Mouse (Mus musculus): ENCODE data around the gene Ift81. TPM values are rescaled to one million over a fixed set of nuclear protein-coding genes. Genes with fewer than 3 reads are reported as not detected.

Ift81 gene
- polyA plus RNA-seq, 1 experiment from 2014 or later = 57.1 TPM

GRCm38 (mm10) chr5:122528591-122528990, 85.7 kb downstream of the Ift81 start:
- no peak overlapping the region for H3K4me3 ChIP-seq (replicated peaks; ENCODE audit: low read length)
- H3K4me1 ChIP-seq (replicated peaks; ENCODE audit: control insufficient read depth, insufficient read depth, low read length) = peaks cover 6% of the 10 kb centered on the region; the same call in 1 of the 2 replicates
- no peak overlapping the region for H3K27ac ChIP-seq (ENCODE audit: low read length)
- H3K4me2 ChIP-seq (ENCODE audit: low read length) = no peak overlapping the region
- H3K36me3 ChIP-seq (ENCODE audit: control insufficient read depth, insufficient read depth) = no peaks in the 10 kb centered on the region
- H3K27me3 ChIP-seq (replicated peaks; ENCODE audit: control insufficient read depth, insufficient read depth, low read length) = no peaks in the 10 kb centered on the region
- no peak for ATAC-seq
- H3K9me3 ChIP-seq (ENCODE audit: control insufficient read depth, low read length) = no peaks in the 10 kb centered on the region
- H3K9ac ChIP-seq (replicated peaks; ENCODE audit: low read depth, low read length) = no peak overlapping the region
- WGBS = 74% methylated on average over 3 of the region's 3 CpGs

- H3K4me3 ChIP-seq (replicated peaks; ENCODE audit: low read length) = no peak overlapping the region
- no peak for ATAC-seq
- H3K27ac ChIP-seq (ENCODE audit: low read length) = no peak overlapping the region
- H3K27me3 ChIP-seq (replicated peaks; ENCODE audit: control insufficient read depth, insufficient read depth, low read length) = no peaks in the 10 kb centered on the region
- peaks cover 6% of the 10 kb centered on the region; the same call in 1 of the 2 replicates for H3K4me1 ChIP-seq (replicated peaks; ENCODE audit: control insufficient read depth, insufficient read depth, low read length)
- no peak overlapping the region for H3K4me2 ChIP-seq (ENCODE audit: low read length)
- 59% methylated on average over 11 of the region's 11 CpGs for WGBS
- no peaks in the 10 kb centered on the region for H3K9me3 ChIP-seq (ENCODE audit: control insufficient read depth, low read length)
- H3K9ac ChIP-seq (replicated peaks; ENCODE audit: low read depth, low read length) = no peak overlapping the region
- H3K36me3 ChIP-seq (ENCODE audit: control insufficient read depth, insufficient read depth) = no peaks in the 10 kb centered on the region
Measured at GRCm38 (mm10) chr5:122527761-122528160, 86.6 kb downstream of the Ift81 start.

DNA sequence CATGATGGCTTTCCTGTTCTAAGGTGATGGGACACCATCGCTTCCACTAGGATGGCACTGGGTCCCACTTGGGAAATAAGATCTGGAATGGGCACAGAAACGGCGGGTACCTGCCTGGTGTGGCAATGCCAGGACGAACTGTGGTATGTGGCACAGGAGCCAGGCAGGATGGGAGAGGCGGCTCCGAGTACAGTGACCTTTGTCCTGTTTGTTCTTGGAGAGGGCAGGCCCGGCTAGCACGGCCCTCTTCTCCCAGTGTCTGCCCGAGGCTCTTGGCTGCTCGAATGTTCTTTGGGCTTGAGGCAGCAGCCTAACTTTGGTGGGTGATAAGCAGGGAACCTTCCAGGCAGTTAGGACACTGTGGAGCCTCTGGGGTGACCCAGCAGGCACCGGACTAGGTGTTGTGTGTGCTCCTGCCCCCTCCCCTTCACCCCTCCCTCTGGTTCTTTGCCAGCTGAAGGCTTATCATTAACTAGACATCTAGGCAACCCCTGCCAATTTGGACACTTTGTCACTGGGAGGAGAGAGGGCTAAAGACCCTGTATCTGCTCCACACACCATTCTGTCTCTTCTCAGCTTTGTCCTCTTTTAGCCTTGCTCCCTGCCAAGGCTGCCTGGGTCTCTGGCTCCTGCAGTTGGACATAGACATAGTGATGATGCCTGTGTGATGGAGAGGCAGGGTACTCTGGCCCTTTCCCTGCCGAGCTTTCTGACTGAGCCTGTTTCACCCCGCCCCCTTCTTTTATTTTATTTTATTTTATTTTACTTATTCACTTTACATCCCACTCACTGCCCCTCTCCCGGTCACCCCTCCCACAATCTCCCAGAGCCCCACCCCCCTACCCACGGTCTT, 87.2 kb downstream of the Ift81 start:
- H3K4me1 ChIP-seq (replicated peaks; ENCODE audit: control insufficient read depth, insufficient read depth, low read length) = peaks cover 6% of the 10 kb centered on the region; the same call in 1 of the 2 replicates
- H3K27me3 ChIP-seq (replicated peaks; ENCODE audit: control insufficient read depth, insufficient read depth, low read length) = no peaks in the 10 kb centered on the region
- H3K36me3 ChIP-seq (ENCODE audit: control insufficient read depth, insufficient read depth) = no peaks in the 10 kb centered on the region
- H3K9me3 ChIP-seq (ENCODE audit: control insufficient read depth, low read length) = no peaks in the 10 kb centered on the region
- no peak overlapping the region for H3K9ac ChIP-seq (replicated peaks; ENCODE audit: low read depth, low read length)
- ATAC-seq = no peak
- no peak overlapping the region for H3K4me2 ChIP-seq (ENCODE audit: low read length)
- H3K4me3 ChIP-seq (replicated peaks; ENCODE audit: low read length) = no peak overlapping the region
- whole genome bisulfite sequencing = 75% methylated on average over 15 of the region's 15 CpGs
- no peak overlapping the region for H3K27ac ChIP-seq (ENCODE audit: low read length)

- Histone ChIP-seq H3K9me3 (ENCODE audit: control insufficient read depth, low read length) (no peaks in the 10 kb centered on the region), H3K4me1 (replicated peaks; ENCODE audit: control insufficient read depth, insufficient read depth, low read length) (peaks cover 6% of the 10 kb centered on the region; the same call in 1 of the 2 replicates), H3K9ac (replicated peaks; ENCODE audit: low read depth, low read length) (no peak overlapping the region), H3K36me3 (ENCODE audit: control insufficient read depth, insufficient read depth) (no peaks in the 10 kb centered on the region), H3K4me3 (replicated peaks; ENCODE audit: low read length) (no peak overlapping the region), H3K27me3 (replicated peaks; ENCODE audit: control insufficient read depth, insufficient read depth, low read length) (no peaks in the 10 kb centered on the region), H3K27ac (ENCODE audit: low read length) (no peak overlapping the region), H3K4me2 (ENCODE audit: low read length) (no peak overlapping the region)
- 84% methylated on average over 9 of the region's 9 CpGs for WGBS
- ATAC-seq = peak; percentile 63
Measured at GRCm38 (mm10) chr5:122526405-122526804, 87.9 kb downstream of the Ift81 start.

- no peaks in the 10 kb centered on the region for H3K27me3 ChIP-seq (replicated peaks; ENCODE audit: control insufficient read depth, insufficient read depth, low read length)
- H3K4me1 ChIP-seq (replicated peaks; ENCODE audit: control insufficient read depth, insufficient read depth, low read length) = peaks cover 6% of the 10 kb centered on the region; the same call in 1 of the 2 replicates
- no peak for ATAC-seq
Measured at GRCm38 (mm10) chr5:122525238-122525931, 88.9 kb downstream of the Ift81 start.

DNA sequence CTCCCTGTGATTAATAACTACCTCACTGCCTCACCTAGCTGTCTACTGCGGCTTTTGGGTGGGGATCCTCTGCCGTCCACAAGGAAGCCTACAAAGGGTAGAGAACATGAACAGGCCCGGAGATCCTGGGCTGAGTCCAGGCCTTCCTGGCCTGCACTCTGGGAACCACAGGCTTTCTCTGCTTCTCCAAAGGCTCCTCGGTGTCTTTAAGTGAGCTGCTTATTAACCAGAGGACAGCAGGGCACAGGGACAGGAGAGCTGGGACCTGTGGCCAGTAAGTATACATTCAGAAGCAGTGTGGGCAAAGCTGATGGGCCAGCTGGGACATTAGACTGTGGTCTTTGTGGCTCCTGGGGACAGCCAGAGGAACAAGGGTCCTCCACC, 89.5 kb downstream of the Ift81 start:
- no peak for ATAC-seq
- Histone ChIP-seq H3K27ac (ENCODE audit: low read length) (no peak overlapping the region), H3K27me3 (replicated peaks; ENCODE audit: control insufficient read depth, insufficient read depth, low read length) (no peaks in the 10 kb centered on the region), H3K9ac (replicated peaks; ENCODE audit: low read depth, low read length) (no peak overlapping the region), H3K36me3 (ENCODE audit: control insufficient read depth, insufficient read depth) (no peaks in the 10 kb centered on the region), H3K4me2 (ENCODE audit: low read length) (no peak overlapping the region), H3K4me3 (replicated peaks; ENCODE audit: low read length) (no peak overlapping the region), H3K9me3 (ENCODE audit: control insufficient read depth, low read length) (no peaks in the 10 kb centered on the region), H3K4me1 (replicated peaks; ENCODE audit: control insufficient read depth, insufficient read depth, low read length) (peaks cover 6% of the 10 kb centered on the region; the same call in 1 of the 2 replicates)
- 85% methylated on average over 4 of the region's 4 CpGs for WGBS

More at GRCm38 (mm10) chr5:122525238-122525931, 88.9 kb downstream of the Ift81 start:
- Histone ChIP-seq H3K27ac (ENCODE audit: low read length) (no peak overlapping the region), H3K4me2 (ENCODE audit: low read length) (no peak overlapping the region), H3K36me3 (ENCODE audit: control insufficient read depth, insufficient read depth) (no peaks in the 10 kb centered on the region), H3K4me3 (replicated peaks; ENCODE audit: low read length) (no peak overlapping the region), H3K9ac (replicated peaks; ENCODE audit: low read depth, low read length) (no peak overlapping the region), H3K9me3 (ENCODE audit: control insufficient read depth, low read length) (no peaks in the 10 kb centered on the region)
- 80% methylated on average over 14 of the region's 14 CpGs for WGBS

- no peaks in the 10 kb centered on the region for H3K36me3 ChIP-seq (ENCODE audit: control insufficient read depth, insufficient read depth)
- WGBS = 41% methylated on average over 3 of the region's 3 CpGs
- no peak for ATAC-seq
Measured at GRCm38 (mm10) chr5:122524244-122524643, 90.1 kb downstream of the Ift81 start.

DNA sequence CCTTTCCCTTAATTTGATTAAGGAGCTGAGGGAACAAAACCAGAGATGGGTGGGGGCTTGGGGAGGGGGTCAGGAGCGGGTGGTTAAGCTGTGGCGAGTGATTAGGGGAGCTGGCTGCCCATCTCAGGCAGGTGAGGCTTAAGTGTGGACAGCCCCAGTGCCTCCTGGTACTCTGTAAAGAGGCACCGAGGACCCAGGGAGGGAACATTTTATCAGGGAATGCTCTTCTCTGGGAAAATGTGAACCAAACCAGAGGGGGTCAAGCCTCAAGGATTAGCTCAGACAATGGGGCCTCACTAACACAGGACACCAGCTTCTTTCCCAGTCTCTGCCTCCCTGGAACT, 93.2 kb downstream of the Ift81 start:
- H3K27me3 ChIP-seq (replicated peaks; ENCODE audit: control insufficient read depth, insufficient read depth, low read length) = no peaks in the 10 kb centered on the region
- no peak for ATAC-seq
- H3K36me3 ChIP-seq (ENCODE audit: control insufficient read depth, insufficient read depth) = no peaks in the 10 kb centered on the region
- H3K4me2 ChIP-seq (ENCODE audit: low read length) = no peak overlapping the region
- H3K4me1 ChIP-seq (replicated peaks; ENCODE audit: control insufficient read depth, insufficient read depth, low read length) = no peaks in the 10 kb centered on the region
- H3K9me3 ChIP-seq (ENCODE audit: control insufficient read depth, low read length) = no peaks in the 10 kb centered on the region
- no peak overlapping the region for H3K27ac ChIP-seq (ENCODE audit: low read length)
- H3K4me3 ChIP-seq (replicated peaks; ENCODE audit: low read length) = no peak overlapping the region
- 44% methylated on average over 3 of the region's 3 CpGs for WGBS
- H3K9ac ChIP-seq (replicated peaks; ENCODE audit: low read depth, low read length) = no peak overlapping the region

More at GRCm38 (mm10) chr5:122524244-122524643, 90.1 kb downstream of the Ift81 start:
- no peak overlapping the region for H3K4me3 ChIP-seq (replicated peaks; ENCODE audit: low read length)
- H3K9ac ChIP-seq (replicated peaks; ENCODE audit: low read depth, low read length) = no peak overlapping the region
- H3K4me1 ChIP-seq (replicated peaks; ENCODE audit: control insufficient read depth, insufficient read depth, low read length) = peaks cover 6% of the 10 kb centered on the region; the same call in 1 of the 2 replicates
- no peak overlapping the region for H3K4me2 ChIP-seq (ENCODE audit: low read length)
- H3K27me3 ChIP-seq (replicated peaks; ENCODE audit: control insufficient read depth, insufficient read depth, low read length) = no peaks in the 10 kb centered on the region
- H3K9me3 ChIP-seq (ENCODE audit: control insufficient read depth, low read length) = no peaks in the 10 kb centered on the region
- no peak overlapping the region for H3K27ac ChIP-seq (ENCODE audit: low read length)

DNA sequence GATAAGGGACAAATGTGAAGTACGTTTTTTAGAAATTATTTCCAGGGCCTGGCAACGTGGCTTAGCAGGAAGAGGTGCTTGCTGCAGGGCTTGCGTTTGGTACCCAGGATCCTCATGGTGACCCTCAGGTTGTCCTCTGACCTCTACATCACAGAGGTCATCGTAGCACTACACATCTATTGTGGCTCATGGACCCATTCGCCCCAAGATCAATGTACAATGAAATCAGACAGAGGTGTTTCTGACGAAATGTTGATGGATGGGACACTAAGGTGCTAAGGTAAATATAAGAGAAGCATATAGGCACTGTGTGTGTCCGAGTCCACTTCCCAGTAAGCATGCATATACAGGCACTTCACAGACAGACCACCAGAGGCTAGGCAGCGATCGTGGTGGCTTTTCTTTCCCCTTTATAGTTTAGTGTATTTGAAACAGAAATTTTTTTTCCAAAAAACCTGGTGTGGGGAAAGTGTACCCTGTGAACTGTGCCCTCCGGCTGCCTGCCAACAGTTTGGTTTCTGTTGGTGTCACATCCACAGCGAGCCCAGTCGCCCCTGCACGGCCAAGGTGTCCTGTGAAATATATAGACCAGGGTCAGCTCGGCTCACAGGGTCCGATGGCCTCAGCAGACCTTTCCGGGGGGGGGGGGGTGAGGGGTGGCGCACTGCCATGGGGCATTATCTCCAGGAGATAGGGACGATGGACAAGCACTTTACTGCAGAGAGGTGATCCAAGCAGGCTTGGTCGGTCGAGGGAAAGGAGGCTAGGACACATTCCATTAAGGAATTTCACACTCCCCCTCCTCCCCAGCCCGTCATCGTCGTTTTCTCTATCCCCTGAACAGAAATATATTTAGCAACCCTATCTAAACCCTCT, 93.8 kb downstream of the Ift81 start:
- Histone ChIP-seq H3K27ac (ENCODE audit: low read length) (no peak overlapping the region), H3K4me3 (replicated peaks; ENCODE audit: low read length) (no peak overlapping the region), H3K27me3 (replicated peaks; ENCODE audit: control insufficient read depth, insufficient read depth, low read length) (no peaks in the 10 kb centered on the region), H3K9me3 (ENCODE audit: control insufficient read depth, low read length) (no peaks in the 10 kb centered on the region), H3K36me3 (ENCODE audit: control insufficient read depth, insufficient read depth) (no peaks in the 10 kb centered on the region), H3K9ac (replicated peaks; ENCODE audit: low read depth, low read length) (no peak overlapping the region), H3K4me1 (replicated peaks; ENCODE audit: control insufficient read depth, insufficient read depth, low read length) (no peaks in the 10 kb centered on the region), H3K4me2 (ENCODE audit: low read length) (no peak overlapping the region)
- ATAC-seq = no peak
- WGBS = 73% methylated on average over 23 of the region's 23 CpGs
